Mouse (Mus musculus): ENCODE measurements at regions not wholly inside any gene's neighbourhood (a gene's known extent, or its start where the extent isn't known, plus 50 kb on each side); places are given as distances from the start of the nearest gene placed in this dataset.
"Not testable (repeated sequence)": the region's sequence is repeated elsewhere in the genome, so short reads cannot be mapped to it uniquely, and the experiment has no call there.

- no peak for DNase-seq
Measured at GRCm38 (mm10) chr1:184197272-184197671, 163.2 kb upstream of the 1700056E22Rik start.

- no peak for DNase-seq
Measured at GRCm38 (mm10) chr1:184191325-184191724, 157.2 kb upstream of the 1700056E22Rik start.

DNA sequence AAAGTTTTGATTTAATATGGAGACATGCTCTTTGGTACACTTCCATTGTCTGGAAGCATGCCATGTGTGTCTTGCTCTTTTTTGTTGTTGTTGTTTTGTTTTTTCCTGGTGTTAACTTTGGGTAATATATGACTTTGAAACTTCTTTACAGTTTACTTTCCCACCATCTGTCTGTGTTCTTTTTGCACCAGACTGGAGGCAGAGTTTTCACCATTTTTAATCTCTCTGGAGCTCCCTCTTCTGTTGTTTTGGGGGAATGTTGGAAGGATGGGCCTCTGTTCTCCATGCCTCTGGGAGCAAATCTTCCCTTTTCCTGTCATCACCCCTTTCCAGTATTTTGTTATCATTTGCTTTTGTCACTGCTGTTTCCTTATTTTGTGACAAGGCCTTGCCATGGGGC lies 153.5 kb upstream of the 1700056E22Rik start:
- no peak for DNase-seq

- no peak for DNase-seq
Measured at GRCm38 (mm10) chr1:184182163-184182562, 148.1 kb upstream of the 1700056E22Rik start.

GRCm38 (mm10) chr1:184174416-184174815 lies 140.3 kb upstream of the 1700056E22Rik start:
- not testable (repeated sequence) for DNase-seq

- DNase-seq = no peak
Measured at GRCm38 (mm10) chr1:184173739-184174138, 139.6 kb upstream of the 1700056E22Rik start.

DNA sequence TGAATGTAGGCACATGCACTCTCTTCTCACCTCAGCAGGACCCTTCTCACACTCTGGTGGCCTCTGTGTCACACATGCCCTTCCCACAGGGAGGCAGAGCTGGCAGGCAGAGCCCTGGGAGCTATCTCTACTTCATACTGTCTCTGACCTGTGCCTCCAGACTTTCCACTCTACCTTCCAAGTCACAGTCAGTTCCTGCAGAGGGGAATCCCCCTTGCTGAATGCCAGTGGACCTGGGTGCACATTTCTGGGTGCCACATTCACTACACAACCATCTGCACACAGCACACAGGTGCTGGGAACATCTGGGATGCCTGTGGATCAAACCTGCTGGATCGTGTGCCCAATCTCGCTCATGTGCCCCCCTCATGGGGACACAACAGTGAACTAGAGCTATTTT lies 138.9 kb upstream of the 1700056E22Rik start:
- DNase-seq = no peak

GRCm38 (mm10) chr1:184171601-184172000 lies 137.5 kb upstream of the 1700056E22Rik start:
- no peak for DNase-seq

DNA sequence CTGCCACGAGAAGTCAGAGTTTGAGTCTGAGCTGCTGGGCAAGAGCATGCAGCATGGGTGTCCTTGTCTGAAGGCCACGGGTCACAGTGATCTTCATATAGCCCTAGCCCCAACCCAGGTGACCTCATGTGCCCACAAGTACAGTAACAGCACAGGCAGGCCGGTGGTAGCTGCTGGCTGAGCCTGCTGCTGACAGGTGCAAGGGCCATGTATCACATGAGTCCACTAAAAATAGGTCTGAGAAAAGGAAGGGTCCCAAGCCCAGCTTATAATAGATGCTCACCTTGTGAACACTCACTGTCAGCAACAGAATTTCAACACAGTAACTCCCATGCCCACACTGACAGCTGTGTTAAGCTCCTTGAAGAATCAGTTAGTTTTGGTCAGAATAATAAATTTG lies 136.8 kb upstream of the 1700056E22Rik start:
- no peak for DNase-seq

DNA sequence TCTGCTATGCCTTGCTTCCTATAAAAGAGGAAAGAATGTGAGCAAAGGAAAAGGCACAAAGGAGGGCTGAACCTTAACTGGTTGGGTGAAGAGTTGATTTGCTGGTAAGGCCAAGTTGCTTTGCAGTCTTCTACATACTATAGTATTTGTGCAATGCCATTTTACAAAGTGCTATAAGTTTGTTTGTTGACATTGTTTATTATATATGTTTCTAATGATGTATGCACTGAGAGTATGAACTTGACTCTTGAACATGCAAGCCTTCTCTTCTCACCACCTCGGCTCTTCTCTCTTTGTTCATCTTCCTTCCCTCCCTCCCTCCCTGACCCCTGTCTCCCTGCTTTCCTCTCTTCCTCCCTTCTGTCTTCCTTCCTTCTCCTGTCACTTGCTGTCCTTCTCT lies 135.9 kb upstream of the 1700056E22Rik start:
- DNase-seq = no peak

DNA sequence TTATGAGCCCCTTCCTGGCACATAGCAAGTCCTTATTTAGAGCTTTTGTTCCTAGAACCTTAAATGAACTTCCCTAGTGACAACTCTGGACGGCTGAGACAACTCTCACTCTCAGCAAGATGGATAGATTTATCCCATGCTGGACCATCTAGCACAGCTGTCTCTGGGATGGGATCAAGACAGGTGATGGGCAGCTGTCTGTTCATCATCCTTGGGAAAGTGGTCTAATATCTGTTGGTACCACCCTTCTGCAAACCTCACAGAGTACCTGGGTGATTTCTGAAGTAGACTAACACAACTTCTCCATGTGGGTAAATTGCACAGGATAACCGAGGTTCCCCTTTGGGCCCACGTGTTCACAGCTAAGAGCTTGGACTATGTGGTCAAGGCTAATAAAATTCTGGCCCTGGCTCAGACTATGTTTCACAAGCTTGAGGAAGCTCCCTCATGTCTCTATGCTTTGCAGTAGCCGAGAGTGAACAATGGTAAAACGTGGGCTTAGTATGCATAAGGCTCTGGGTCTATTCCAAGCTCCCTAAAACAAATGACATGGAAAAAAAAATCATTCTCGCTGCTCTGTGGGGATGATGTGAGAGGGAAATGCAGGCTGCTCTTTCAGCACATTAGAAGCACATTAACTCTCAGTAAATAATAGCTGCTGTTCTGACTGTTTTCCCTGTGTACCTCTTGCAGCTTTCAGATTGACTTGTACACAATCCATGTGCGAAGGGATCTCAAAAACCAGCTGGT lies 135.1 kb upstream of the 1700056E22Rik start:
- no peak for DNase-seq

DNA sequence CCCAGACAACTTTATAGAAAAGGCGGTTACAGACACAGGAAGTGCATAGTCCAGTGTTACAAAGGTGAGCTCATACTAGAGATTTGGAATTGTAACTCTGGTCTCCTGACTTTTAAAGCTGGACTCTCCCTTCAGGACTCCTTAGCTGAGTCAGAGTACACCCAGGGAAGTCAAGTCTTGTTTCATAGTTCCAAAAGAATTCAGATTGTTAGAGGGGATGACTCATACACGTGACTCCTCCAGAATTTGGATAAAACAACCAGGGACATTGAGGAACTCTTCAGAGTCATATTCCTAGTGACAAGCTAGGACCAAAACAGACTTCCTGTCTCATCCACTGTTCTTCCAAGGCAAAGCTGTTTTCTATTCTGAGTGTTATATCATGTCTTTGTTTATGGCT lies 132.8 kb upstream of the 1700056E22Rik start:
- DNase-seq = no peak

DNA sequence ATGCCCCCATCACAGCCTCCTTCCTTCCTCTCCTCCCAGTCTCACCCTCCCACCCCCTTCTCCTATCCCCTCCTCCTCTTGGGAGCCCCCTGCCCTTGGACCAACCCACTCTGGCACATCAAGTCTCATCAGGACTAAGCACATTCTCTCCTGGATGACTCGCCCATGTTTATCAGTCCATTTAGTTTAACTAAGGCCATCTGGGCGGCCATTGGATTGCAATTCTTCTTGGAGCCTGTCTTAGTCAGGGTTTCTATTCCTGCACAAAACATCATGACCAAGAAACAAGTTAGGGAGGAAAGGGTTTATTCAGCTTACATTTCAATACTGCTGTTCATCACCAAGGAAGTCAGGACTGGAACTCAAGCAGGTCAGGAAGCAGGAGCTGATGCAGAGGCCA lies 128.4 kb upstream of the 1700056E22Rik start:
- not testable (repeated sequence) for DNase-seq

DNA sequence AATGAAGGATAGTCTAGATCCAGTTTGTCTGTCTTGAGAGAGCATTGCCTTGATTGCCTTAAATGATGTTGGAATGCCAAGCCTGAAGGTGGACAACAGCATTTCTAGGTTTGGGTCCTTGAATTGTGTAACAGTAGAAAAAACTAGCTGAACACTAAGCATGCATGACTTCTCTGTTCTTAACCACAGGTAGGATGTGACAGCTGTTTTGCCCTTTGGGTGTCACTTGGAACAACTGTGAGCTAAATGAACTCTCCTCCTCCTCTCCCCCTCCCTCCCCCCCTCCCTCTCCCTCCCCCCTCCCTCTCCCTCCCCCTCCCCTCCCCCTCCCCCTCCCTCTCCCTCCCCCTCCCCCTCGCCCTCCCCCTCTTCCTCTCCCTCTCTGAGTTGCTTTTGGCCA lies 113.6 kb upstream of the 1700056E22Rik start:
- no peak for DNase-seq

- no peak for DNase-seq
Measured at GRCm38 (mm10) chr1:184142974-184143373, 108.9 kb upstream of the 1700056E22Rik start.

DNA sequence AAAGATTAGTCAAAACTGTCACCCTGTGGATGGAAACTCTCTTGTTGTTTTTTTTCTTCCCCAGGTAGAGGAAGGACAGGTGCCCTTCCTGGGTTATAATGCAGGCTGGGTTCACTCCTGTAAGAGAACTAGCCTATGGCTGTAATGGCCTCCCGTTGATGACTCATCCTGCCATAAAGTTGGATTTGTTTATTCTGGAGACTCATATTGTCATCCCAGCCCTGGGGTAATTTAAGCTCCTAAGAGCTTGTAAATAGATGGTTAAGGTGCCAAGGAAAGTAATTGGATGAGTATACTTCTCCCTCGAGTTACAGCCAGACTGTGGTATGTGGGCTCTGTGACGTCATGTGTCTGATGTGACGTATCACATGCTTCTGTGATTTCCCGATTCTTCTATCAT lies 106.4 kb upstream of the 1700056E22Rik start:
- DNase-seq = no peak

DNA sequence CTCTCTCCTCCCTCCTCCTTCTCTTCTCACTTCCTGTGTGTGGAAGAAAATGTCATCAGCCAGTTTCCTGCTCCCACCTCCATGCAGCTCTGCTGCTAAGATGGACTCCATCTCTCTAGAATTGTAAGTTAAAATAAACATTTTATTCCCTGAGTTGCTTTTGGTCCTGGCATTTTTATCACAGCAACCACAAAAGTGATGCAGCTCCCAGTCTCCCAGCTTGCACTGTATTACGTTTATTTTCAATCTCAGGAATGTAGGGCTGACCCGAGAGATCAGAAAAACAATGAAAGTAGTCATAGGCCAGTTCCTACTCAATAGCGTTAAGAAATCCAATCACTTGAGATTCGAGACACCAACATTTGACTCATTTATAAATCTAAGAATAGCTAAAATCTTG lies 106.0 kb upstream of the 1700056E22Rik start:
- no peak for DNase-seq

DNA sequence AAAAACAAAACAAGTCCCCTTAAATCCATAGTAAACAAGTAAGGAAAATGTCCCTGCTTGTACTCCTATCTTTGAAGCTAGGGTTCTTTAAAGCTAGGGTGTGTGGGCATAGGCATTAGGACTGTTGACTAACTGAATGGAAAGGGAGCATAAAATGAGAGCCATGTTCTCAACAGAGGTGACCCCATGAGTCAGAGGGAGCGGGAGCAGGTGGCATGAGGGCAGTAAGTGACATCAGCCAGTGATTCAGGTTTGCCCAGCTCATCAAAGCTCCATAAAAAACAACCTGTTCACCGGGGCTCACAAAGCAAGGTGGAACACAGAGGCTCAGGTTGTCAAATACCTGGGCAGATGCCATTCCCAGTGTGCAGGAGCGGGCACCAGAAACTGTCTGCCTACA lies 104.6 kb upstream of the 1700056E22Rik start:
- DNase-seq = no peak

DNA sequence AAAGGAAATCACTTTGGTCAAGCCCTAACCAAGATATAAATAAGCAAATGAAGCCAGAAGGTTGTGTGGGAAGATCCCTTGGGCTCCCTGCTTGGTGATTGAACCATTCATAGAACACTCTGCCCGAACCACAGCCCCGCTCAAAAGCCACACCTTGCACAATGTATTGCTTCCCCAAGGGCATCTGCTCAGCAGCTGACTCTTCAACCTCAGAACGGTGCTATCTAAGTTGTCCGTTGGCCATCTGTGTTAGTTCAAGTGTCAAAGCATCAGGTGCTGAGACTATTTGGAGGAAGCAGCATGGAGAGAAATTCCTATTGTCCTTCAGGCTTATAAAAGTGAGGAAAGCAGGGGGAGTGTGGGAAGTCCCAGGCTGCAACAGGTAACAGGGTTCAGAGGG lies 96.8 kb upstream of the 1700056E22Rik start:
- DNase-seq = no peak

- DNase-seq = no peak
Measured at GRCm38 (mm10) chr1:184127321-184127720, 93.2 kb upstream of the 1700056E22Rik start.

GRCm38 (mm10) chr1:184126909-184127308 lies 92.8 kb upstream of the 1700056E22Rik start:
- DNase-seq = no peak

Measured in right cerebral cortex, postnatal 4 days (tissue).